Mouse (Mus musculus): ENCODE data around the gene Fgf8.
A peak's percentile ranks its signal among the peaks of the same experiment; 100 is the strongest.

Fgf8 gene

GRCm38 (mm10) chr19:45725677-45726277, 16.9 kb downstream of the Fgf8 start:
- no peak for DNase-seq

GRCm38 (mm10) chr19:45722188-45722587, 20.5 kb downstream of the Fgf8 start:
- no peak for DNase-seq

- DNase-seq: no peak
Measured at GRCm38 (mm10) chr19:45718286-45718685, 24.4 kb downstream of the Fgf8 start.

- peak; percentile 44 for DNase-seq
Measured at GRCm38 (mm10) chr19:45717493-45718220, 25.1 kb downstream of the Fgf8 start.

DNA sequence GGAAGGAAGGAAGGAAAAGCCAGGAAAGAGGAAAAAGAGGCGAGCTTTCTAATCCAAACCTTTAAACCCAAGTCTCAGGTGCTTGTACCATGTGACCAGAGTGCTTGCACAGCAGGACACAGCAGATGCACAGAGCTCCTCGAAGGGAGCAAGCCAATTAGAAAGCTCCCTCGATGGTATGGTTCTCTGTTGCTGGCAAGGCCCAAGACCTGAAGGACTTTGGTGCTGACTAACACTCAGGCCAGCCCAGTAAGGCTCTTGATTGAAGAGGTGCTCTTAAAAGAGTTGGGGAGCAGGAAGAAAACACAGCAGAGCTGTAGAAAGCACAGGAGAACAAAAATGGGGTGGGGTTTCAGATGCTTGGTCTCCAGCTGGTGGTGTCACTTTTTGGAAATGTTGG, 34.0 kb downstream of the Fgf8 start:
- DNase-seq: no peak

GRCm38 (mm10) chr19:45696281-45696600, 46.5 kb downstream of the Fgf8 start:
- DNase-seq: no peak

DNA sequence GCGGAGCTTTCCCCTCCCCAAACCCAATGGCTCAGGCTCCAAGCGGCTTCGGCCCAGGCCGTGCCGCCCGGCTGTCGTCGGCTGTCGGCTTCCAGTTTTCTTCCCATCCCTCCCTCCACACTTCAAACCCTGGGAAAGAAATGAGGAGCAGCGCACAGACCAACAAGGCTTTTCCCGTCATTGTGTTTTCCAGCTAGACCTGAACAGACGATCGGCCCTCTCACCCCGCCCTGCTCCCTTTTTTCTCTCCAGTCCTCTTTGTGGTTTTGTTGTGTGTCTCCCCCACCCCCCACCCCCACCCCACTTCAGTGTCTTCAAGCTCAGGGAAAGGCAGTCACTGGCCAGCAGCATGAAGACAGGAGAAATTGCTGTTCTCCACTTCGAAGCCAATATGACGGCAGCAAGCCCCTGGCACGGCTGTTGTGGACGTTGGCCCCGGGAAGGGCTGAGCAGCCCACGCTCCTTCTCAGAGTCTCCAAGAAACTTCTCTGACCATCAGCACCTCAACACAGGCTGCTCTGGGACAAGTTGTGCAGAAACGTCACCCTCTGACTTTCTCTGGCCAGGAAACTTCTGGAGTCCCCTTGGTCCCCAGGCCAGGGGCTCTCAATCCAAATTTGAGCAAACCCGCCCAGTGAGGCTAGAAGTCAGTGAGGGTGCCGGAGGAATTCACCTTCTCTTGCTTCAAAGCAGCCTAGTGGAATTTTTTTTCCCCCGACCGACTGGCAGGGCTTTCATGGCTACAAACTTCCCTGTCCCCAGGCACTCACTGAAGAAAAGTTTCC, 47.0 kb downstream of the Fgf8 start:
- DNase-seq: no peak

- DNase-seq: no peak
Measured at GRCm38 (mm10) chr19:45694056-45694455, 48.7 kb downstream of the Fgf8 start.

DNA sequence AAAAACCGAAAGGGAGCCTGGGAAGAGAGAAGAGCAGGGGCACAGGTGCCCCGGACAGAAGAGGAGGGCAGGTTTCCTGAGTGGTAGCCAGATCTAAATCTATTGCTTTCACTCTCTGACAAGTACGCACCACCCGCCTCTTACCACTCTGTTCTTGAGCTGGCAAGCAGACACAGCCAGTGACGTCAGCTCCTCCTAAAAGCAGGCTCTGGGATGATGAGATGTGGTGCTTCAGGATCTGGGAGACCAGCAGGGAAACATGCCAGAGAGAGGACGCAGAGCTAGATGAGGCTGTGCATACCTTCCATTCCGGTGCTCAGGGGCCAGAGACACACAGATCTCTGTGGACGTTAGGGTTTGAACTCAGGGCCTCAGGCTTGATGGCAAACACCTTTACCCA, 50.5 kb downstream of the Fgf8 start:
- DNase-seq: no peak

DNA sequence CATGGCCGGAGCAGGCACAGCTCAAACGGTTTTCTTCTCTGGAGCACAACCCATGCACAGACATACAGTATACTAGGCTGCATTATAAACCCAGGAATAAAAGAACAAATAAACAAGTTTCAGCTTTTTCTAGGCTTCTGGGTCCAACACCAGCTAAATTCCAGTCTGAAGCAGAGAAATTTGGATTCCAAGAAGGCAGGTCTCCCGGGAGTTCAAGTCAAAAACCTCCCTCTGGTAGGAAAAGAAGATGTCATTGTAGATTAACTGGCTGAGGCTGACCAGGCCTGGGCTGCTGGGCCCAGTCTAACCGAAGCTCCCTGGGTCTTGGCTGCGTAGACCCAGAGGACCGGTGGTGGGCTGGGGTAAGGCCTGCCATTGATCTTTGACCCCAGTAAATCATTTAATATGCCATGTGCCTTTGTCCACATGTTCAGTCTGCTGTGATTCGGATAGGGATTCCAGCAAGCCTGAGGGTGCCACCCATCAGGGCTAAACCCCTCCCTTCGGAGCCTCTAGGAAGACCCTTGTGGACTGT, 51.6 kb downstream of the Fgf8 start:
- no peak for DNase-seq

- no peak for DNase-seq
Measured at GRCm38 (mm10) chr19:45687001-45687400, 55.7 kb downstream of the Fgf8 start.

Measured in cerebellum, adult 8-10 months (tissue).